Mouse (Mus musculus): ENCODE data around the gene Rmnd5b.
"Not testable (repeated sequence)": the region's sequence is repeated elsewhere in the genome, so short reads cannot be mapped to it uniquely, and the experiment has no call there.

Rmnd5b gene

GRCm38 (mm10) chr11:51635525-51636322 lies at the start of gene Rmnd5b:
Rmnd5b (minus strand) TSS chr11:51635896.
- DNase-seq (ENCODE audit: low read depth, low spot score): peak; percentile 94

GRCm38 (mm10) chr11:51681976-51682374 lies 46.3 kb upstream of the Rmnd5b start:
- DNase-seq (ENCODE audit: low read depth, low spot score): no peak

GRCm38 (mm10) chr11:51681324-51681975 lies 45.8 kb upstream of the Rmnd5b start:
- DNase-seq (ENCODE audit: low read depth, low spot score): peak; percentile 86

- DNase-seq (ENCODE audit: low read depth, low spot score): no peak
These were observed 43.8 kb upstream of the Rmnd5b start for GRCm38 (mm10) chr11:51679466-51679865.

DNA sequence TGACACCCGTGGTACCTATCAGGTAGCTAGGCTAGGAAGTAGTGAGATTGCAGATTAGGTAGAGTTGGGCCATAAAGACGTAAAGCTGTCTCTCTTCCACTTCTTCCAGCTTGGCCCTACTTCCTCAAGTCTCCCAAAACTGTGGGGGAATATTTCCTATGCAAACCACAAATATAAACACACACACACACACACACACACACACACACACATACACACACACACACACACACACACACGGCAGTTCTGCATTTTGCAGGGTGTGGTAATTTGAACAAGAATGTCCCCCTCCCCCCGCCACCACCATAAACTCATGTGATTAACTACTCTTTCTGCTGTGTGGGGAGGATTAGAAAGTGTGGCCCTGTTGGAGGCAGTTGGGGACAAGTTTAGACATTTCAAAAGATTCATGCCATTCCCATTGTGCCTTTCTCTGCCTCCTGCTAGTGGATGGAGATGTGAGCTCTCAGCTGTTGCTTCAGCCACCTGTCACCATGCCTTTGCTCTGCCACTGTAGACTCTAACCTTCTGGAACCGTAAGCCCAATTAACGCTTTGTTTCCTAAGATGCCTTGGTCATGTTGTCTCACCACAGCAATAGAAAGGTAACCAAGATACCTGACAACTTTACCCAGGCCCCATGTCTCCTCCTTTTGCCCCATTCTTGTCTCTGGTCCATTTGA lies 42.2 kb upstream of the Rmnd5b start:
- DNase-seq (ENCODE audit: low read depth, low spot score): no peak

DNA sequence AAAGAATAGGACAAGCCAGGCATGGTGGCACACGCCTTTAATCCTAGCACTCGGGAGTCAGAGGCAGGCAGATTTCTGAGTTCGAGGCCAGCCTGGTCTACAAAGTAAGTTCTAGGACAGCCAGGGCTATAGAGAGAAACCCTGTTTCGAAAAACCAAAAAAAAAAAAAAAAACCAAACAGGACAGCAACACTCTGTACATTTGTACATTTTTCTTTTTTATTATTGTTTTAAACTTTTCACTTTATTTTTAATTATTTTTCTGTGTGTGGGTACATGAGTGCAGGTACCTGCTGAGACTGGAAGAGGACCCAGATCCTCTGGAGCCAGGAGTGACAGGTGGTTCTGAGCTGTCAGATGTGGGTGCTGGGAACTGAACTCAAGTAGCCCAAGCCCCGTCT lies 39.7 kb upstream of the Rmnd5b start:
- no peak for DNase-seq (ENCODE audit: low read depth, low spot score)

DNA sequence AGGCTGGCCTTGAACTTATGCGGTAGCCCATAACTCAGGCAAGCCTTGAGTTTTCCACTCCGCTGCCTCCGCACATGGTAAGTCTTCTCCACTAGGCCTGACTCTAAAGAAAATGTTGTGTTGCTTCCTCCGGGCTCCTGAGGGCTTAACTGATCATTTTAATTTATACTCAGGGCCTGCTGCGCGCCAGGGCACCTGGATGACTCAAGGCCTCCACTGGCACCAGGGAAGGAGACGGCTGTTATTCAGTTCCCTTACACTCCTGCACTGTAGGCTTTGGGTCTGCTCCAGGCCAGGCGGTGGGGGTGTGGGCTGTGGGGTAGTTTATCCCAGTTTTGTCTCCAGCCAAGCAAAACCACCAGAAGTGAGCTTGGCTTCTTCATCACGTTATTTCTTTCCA lies 37.6 kb upstream of the Rmnd5b start:
- DNase-seq (ENCODE audit: low read depth, low spot score): no peak

- DNase-seq (ENCODE audit: low read depth, low spot score): no peak
These were observed 35.7 kb upstream of the Rmnd5b start for GRCm38 (mm10) chr11:51671376-51671775.

GRCm38 (mm10) chr11:51670846-51671245 lies 35.1 kb upstream of the Rmnd5b start:
- no peak for DNase-seq (ENCODE audit: low read depth, low spot score)

DNA sequence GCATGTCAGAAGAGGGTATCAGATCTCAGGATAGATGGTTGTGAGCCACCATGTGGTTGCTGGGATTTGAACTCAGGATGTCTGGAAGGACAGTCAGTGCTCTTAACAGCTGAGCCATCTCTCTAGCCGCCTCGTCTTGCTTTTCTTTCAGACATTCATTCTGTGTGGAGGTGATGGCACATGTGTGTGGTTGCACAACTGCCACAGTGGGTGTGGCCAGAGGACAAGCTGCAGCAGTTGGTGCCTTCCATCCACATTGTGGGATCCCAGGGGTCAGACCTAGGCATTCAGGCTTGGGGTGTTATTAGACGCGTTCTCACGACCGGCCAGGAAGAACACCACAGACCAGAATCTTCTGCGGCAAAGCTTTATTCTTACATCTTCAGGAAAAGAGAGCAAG lies 29.1 kb upstream of the Rmnd5b start:
- DNase-seq (ENCODE audit: low read depth, low spot score): not testable (repeated sequence)

DNA sequence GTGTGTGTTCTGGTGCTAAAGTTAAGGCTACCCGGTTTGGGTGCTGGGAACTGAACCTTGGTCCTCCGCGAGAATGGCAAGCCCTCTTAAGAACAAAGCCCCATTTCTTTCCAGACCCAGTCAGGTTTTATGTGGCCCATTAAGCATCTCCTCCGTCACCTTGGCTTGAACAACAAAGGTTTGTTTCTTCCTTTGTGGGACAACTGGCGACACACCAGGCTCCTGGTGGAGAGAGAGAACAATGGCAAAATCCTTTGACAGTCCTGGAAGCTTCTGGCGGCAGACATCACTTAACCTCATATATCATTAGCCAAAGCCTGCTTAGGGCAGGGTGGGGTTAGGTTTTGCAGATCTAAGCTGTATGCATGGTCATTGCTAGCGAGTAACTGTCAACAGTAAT lies 26.9 kb upstream of the Rmnd5b start:
- DNase-seq (ENCODE audit: low read depth, low spot score): no peak

- no peak for DNase-seq (ENCODE audit: low read depth, low spot score)
These were observed 26.2 kb upstream of the Rmnd5b start for GRCm38 (mm10) chr11:51661867-51662365.

DNA sequence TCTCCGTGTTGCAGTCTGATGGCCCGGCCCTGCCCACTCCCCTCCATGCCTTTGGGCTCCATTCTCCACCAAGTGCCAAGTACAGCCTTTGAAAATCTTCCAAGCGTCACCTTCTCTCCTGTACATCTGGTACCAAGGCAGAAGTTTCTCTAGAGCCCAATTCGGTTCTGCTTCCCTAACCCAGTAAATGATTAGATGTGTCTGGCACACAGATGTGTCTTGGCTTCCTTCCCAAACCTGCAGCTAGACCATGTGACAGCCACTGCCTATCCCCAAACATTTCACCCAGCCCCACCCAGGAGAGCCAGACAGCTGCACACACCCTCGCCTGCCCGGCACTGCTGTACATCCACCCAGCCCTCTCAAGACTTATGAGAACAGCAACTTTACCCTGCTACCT lies 23.0 kb upstream of the Rmnd5b start:
- no peak for DNase-seq (ENCODE audit: low read depth, low spot score)

GRCm38 (mm10) chr11:51658291-51658690 lies 22.6 kb upstream of the Rmnd5b start:
- no peak for DNase-seq (ENCODE audit: low read depth, low spot score)

GRCm38 (mm10) chr11:51656798-51657521 lies 21.3 kb upstream of the Rmnd5b start:
- no peak for DNase-seq (ENCODE audit: low read depth, low spot score)

GRCm38 (mm10) chr11:51654891-51655290 lies 19.2 kb upstream of the Rmnd5b start:
- no peak for DNase-seq (ENCODE audit: low read depth, low spot score)

GRCm38 (mm10) chr11:51653736-51654135 lies 18.0 kb upstream of the Rmnd5b start:
- no peak for DNase-seq (ENCODE audit: low read depth, low spot score)

- no peak for DNase-seq (ENCODE audit: low read depth, low spot score)
These were observed 17.3 kb upstream of the Rmnd5b start for GRCm38 (mm10) chr11:51652889-51653418.

DNA sequence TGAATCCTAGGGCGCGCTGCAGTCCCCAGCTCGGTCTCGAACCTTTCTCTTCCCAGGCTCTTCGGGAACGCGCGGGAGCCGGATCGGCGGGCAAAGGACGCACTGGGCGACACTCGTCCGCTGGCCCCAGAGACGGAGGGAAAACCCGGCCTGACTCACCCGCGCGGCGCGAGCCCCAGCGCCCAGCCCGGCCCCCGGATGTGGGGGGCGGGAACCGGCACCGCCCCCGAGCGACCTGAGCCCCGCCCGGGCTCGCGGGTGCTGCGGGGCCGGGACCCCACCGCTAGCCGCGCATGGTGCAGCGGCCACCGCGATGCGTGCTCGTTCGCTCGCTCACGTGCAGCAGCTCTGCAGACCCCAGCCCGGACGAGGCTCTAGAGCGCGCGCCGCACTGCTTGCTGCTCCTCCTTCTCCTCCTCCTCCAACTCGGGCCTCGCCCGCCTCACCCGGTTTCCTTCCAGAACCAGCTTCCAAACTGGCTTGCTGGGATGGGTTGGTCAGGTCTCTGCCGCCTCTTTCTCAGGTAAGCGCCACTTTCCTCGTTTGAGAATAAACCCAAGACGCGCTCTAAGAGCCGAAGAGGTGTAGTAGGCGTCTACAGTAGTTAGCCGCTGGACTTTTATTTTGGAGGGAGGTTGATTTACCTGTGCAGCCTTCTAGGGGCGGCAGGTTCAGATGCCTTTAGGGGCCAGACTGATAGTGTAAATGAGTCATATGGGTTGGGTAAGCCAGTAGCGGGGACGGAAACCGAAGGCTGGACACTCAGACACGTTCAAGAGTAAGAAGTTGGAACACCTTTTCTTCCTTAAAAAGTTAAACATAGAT lies 15.2 kb upstream of the Rmnd5b start, which contains the start of the genes N4bp3 and D930048N14Rik:
Gene N4bp3 (minus strand): TSS at position 152 of the 825 bp plus-strand sequence.
Gene D930048N14Rik (plus strand): TSS at position 264 of the 825 bp plus-strand sequence.
- peak; percentile 81 for DNase-seq (ENCODE audit: low read depth, low spot score)

DNA sequence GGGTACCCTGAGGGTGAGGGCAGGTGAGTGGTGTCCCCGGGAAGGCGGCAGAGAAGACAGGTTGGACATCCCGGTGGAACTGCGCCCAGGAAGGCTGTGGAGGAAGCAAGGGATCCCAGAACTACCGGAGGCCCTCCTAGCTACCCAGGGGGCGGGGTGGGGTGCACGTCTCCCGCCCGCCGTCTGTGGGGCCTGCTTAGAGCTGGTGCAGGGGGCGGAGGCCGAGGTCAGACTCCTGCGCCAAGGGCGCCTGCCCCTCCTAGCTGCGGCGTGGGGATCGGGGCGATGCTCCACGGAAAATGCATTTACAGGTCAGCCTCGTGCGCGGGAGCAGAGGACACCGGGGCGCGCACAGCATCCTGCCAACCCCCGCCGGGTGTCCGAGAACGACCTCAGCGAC lies 14.6 kb upstream of the Rmnd5b start:
- no peak for DNase-seq (ENCODE audit: low read depth, low spot score)

DNA sequence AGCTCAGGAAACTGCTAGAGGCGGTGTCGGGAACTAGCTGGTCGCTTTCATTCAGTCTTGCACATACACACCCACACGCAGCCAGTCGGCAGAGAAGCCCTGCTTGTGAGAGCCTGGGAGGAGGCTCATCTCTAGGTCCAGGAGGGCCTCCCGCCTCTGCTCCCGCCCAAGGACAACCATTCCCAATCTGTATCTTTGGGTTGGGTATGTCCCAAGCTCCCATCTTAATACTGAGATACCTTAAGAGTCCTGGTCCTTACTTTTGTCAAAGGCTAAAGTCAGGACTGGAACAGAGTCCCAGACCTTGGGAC lies 14.1 kb upstream of the Rmnd5b start:
- DNase-seq (ENCODE audit: low read depth, low spot score): peak; percentile 50
